Mouse (Mus musculus) adrenal gland, postnatal 36 days (tissue): ENCODE results near the gene Palm2. TPM values are rescaled to one million over a fixed set of nuclear protein-coding genes. Genes with fewer than 3 reads are reported as not detected.

Source experiments
- DNase-seq, 2 experiments: peaks; one replicate each; pipeline ENCODE4 v3.0.0; 2021; ENCODE audit warnings: mixed read lengths in 1 of 2
- total RNA-seq, 2 experiments: library from RNA; stranded (reverse); gene quantifications; 2 replicates each; pipeline ENCODE4 v1.2.3; 2021

Palm2 gene
- total RNA-seq, 2 experiments from 2014 or later, result 12.7 to 47.5 TPM

GRCm38 (mm10) chr4:57612716-57613115, 178.7 kb downstream of the Palm2 start:
- peak; percentile 48 to 52 for DNase-seq

- DNase-seq, result no peak
Measured at GRCm38 (mm10) chr4:57614686-57615085, 180.6 kb downstream of the Palm2 start.

DNA sequence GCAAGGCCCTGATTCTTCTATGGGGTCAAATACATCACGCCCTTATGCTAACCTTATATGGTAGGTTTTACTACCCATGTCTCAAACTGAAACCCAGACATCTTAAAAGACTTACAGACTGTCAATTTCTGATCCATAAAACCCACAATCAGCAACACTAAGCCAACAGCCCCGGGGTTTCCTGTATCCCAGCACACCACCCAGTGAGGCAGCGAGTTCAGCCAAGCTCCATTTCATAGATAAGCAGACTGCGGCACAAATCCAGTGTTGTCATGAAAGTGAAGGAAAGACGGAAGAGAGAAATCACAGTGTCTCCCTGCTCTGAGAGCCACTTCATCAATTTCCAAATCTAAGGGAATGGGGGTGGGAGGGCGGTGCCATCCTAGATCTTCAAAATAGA, 184.7 kb downstream of the Palm2 start:
- no peak for DNase-seq

GRCm38 (mm10) chr4:57622816-57623215, 188.8 kb downstream of the Palm2 start:
- DNase-seq, result no peak

DNA sequence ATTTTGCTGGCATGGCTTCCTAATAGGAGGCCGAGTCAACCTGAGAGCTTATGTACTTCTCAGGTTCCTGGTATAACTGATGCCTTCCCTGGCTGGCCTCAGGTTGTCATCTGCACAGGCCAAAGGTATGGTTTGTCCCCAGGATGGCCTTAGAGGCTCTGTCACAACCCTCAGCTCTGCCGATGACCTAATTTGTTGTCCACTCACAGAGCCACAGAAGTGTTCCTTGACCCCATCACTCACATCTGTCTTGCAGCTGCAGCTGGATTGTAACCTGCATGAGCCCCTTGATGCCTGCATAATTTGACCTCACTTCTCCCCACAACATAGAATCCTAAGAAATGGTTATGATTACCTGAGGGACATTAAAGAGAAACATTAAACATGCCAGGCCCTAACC, 190.8 kb downstream of the Palm2 start:
- DNase-seq, result no peak

DNA sequence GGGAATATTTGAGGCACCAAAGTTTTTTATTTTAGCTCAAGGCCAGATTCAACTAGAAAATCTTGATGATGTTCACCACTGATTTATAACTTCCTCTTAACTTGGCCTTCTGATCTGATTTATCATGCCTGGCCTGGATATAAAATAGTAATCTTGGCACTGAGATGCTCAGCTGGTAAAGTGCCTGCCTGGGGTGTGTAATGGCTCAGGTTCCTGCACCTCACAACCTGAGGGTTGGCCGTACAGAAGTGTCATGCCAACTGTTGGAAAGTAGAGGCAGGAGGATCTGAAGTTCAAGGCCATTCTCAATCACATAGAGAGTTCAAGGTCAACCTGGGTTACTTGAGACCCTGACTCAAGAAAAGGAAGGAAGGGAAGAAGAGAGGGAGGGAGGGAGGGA, 191.3 kb downstream of the Palm2 start:
- DNase-seq, result peak; percentile 52 to 60

- DNase-seq, result no peak
Measured at GRCm38 (mm10) chr4:57625756-57626155, 191.7 kb downstream of the Palm2 start.

GRCm38 (mm10) chr4:57626921-57627320, 192.9 kb downstream of the Palm2 start:
- no peak for DNase-seq

- DNase-seq, result no peak
Measured at GRCm38 (mm10) chr4:57632386-57632785, 198.3 kb downstream of the Palm2 start.

- no peak for DNase-seq
Measured at GRCm38 (mm10) chr4:57633052-57633451, 199.0 kb downstream of the Palm2 start.

- DNase-seq, result no peak
Measured at GRCm38 (mm10) chr4:57634956-57635355, 200.9 kb downstream of the Palm2 start.

DNA sequence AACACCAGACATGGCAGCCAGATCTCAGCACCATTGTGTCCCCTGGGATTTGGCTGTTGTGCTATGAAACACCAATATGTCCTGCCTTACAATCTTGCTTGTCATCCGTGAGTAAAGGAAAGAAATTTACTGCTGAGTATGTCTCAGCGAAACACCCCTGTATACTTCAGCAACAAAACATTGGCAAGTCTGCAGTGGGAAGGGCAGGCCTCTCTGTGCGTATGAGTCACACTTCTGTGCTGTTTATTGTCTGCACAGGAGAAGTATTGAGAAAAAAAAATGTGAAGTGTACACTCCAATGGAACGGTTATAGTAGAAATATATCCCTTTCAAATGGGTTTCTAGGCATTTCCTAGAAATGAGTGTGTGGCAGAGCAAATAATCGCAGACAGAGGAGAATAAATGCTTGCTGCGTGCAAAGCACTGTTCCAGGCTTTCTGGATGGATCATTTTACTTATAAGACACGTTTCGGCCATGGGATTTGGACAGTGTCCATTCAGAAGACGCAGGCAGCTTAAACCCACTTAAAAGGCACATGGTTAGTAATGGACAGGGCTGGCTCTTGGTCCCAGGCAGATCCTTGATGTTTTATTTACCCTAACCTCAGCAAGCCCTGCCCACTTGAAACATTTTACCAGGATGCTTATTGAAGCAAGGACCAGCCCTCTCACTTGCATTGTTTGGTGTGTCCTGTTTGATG, 202.9 kb downstream of the Palm2 start:
- peak; percentile 37 to 44 for DNase-seq

DNA sequence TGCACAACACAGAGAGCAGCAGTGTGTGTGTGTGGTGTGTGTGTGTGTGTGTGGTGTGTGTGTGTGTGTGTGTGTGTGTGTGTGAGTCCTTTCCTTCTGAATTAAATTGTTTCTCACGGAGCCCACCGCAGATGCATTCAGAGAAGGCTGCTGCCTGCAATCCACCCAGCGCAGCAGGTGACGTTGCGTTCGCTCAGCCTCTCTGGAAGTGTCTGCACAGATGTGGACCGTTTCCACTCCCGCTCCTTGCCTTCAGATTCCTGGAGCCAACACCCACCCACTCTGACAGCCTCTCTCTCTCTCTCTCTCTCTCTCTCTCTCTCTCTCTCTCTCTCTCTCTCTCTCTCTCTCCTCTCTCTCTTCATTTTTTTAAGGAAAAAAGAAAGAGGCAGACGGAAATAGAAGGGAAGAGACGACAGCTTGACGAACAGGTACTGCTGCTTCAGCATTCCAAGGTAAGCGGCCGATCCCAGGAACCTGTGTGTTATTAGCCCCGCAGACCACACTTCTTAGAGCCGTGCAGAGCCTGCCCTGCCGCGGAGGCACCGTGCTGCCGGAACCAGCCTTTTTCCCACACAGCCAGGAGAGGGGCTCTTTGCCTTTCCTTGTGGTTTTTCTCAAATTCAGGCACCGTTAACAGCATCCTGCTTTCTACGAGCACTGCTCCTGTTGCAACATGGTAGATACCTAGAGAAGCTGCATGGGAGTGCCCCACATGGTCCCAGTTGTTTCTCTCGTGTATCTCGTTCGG, 203.8 kb downstream of the Palm2 start:
- no peak for DNase-seq

DNA sequence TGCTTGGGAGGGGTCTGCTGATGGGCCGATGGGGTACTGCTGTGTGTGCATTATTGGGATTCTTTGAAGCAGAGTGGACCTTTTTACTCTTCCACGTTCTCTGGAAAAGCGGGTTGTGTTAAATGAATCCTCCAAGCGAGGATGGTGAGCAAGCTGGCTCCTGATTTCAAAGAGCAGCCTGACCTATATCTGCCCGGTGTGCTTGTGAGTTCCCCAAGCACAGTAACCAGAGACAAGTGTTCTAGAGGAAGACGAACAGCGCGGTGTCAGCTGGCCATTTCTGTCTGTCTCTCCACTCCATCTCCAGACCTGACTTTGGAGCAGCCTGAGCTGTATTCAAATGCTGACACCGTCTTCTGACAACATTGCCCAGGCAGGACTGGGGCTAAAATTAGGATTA, 204.9 kb downstream of the Palm2 start:
- DNase-seq, result no peak

DNA sequence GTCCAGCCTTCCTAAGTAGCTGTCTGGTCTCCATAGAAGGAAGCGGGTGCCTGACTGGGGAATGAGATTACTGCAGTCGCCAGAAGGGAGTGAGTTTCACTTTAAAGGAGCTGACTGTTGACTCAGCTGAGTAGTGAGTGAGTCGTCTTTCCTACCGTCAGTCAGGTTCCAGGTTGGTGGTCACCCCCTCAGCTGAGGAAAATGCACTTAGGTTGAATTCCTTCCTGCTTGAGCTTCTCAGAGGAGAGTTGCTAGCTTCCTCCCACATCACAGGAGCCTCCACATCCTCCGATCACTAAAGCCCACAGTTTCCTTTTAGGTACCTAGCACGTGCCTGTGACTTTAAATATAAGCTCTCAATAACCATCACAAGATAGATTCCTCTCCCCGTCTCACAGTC, 206.2 kb downstream of the Palm2 start:
- no peak for DNase-seq

DNA sequence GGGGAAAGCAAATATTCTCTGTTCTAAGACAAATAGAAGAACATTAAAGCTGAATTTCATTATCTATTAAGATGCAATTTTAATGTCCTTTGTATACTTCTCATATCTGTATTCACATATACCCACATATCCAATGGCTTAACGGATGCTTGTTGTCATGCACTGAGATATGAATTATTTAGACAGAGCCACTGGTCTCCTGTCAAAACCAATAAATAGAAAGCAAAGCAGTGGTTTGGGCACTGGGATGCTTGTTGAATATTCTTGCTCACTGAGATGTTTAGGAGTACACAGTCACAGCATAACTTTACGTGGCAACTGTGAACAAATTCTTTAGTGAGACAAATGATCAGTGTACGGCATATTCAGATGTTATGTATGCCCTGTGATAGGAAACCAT, 206.9 kb downstream of the Palm2 start:
- DNase-seq, result no peak

DNA sequence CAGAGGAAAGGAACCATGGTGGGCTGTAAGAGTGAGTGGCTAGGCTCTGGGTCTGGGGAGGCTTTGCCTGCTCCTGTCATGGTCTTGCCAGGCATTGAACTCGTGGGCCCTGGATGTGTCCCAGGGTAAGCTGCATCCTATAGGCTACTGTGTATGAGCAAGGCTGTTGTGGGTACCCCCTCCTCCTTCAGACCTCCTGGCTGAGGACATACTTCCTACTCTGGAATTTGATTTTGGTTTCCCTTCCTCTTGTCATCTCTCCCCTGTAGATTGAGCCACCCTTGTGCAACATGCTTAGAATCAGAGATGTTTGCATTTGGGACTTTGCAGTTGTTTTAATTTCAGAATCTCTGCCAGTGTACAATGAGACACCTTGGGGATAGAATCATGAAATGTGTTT, 216.9 kb downstream of the Palm2 start:
- no peak for DNase-seq

DNA sequence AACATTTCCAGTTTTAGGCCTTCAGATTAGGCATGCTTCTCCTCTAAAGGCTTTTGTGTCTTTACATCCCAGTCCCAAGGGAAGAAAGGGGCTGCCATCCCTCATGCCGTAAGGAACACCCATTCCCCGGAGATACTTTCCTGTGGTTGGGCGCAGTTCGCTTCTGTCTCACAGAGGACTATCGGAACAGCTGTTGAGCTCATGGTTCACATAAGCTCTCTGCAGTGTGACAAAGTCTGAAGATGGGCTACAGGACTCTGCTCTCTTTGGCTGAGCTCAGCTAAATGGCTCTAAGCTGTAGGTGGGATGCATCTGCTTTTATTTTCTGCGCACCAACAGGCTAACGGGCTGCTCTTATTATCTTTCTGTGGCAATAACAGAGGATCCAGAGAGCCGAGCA, 217.5 kb downstream of the Palm2 start:
- no peak for DNase-seq

- DNase-seq, result peak; percentile 58 to 62
Measured at GRCm38 (mm10) chr4:57652185-57652904, 218.3 kb downstream of the Palm2 start.

DNA sequence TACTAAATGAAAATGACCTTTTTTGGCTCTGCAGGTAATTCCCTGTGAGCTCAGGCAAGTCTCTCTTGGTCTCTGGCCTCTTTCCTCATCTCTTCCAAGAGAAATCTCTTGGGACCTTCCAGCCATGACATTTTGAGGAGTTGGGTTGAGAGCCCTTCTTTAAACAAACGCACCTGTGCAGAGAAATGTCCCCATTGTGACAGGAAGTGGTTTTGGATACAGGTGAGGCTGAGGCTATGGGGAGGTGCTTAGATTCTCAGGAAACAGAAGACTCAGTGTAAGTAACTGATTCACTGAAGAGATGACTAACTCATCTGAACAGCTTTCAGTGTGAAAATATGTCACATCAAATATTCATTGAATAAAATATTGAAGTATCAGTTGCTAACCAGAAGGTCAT, 221.9 kb downstream of the Palm2 start:
- DNase-seq, result no peak

DNA sequence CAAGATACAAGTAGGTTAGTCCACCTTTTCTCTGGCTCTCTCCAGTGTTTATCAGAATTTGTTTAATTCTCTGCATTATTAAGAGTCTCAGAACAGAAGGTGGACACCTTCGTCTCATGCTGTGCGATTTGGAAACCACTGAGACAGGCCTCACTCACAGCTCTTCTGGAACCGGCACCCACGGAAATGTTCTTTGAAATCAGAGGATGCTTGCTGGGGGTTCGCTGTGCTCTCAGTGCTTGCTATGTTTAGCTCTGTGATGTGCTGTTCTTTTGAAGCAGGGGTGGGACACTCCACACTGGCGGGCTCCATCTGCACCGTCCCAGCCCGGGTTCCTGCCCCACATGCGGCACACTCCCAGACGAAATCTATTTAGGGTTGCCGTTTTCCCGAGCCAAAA, 222.3 kb downstream of the Palm2 start:
- no peak for DNase-seq

GRCm38 (mm10) chr4:57656861-57657260, 222.8 kb downstream of the Palm2 start:
- DNase-seq, result no peak

DNA sequence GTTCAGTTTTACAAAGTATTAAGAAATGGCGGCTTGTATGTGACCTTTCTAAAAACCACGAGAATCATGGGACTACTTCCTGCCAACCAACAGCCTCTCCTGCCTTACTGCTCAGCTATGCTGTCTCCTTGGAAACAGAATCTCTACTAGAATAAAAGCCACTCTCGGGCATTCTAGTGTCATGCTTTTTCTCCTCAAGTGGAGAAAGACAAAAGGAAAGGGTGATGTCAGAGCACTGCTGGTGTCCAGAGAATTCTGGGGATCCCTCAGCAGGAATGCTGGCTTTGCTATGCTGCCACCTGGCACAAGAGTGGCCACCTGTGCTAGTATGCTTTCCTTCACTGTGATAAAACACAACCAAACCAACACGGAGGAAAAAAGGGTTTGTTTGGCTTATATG, 226.4 kb downstream of the Palm2 start:
- no peak for DNase-seq
